Mouse (Mus musculus): ENCODE measurements around the gene Amt. TPM values are rescaled to one million over a fixed set of nuclear protein-coding genes. Genes with fewer than 3 reads are reported as not detected.

The Amt gene
- 0.82 TPM for polyA plus RNA-seq (2014; fragmentation: Illumina TruSeq; extraction: RNeasy Lipid Tissue Mini Kit (QIAGEN cat#74804); ENCODE audit: low read depth, low replicate concordance)

GRCm38 (mm10) chr9:108296453-108297355 is at the start of gene Amt:
Gene Amt (plus strand): TSS chr9:108296853.

GRCm38 (mm10) chr9:108263690-108264190 is 32.9 kb upstream of the Amt start, which contains the start of gene Dag1:
Gene Dag1 (minus strand): TSS chr9:108263958.

GRCm38 (mm10) chr9:108290016-108290750 is 6.5 kb upstream of the Amt start, which contains the start of gene Nicn1:
Gene Nicn1 (plus strand): TSS chr9:108290429.

GRCm38 (mm10) chr9:108305629-108306520 is 9.2 kb downstream of the Amt start, which contains the start of the genes Rhoa and Tcta:
Gene Rhoa (plus strand): TSS chr9:108306129.
Gene Tcta (minus strand): TSS chr9:108306160.

DNA sequence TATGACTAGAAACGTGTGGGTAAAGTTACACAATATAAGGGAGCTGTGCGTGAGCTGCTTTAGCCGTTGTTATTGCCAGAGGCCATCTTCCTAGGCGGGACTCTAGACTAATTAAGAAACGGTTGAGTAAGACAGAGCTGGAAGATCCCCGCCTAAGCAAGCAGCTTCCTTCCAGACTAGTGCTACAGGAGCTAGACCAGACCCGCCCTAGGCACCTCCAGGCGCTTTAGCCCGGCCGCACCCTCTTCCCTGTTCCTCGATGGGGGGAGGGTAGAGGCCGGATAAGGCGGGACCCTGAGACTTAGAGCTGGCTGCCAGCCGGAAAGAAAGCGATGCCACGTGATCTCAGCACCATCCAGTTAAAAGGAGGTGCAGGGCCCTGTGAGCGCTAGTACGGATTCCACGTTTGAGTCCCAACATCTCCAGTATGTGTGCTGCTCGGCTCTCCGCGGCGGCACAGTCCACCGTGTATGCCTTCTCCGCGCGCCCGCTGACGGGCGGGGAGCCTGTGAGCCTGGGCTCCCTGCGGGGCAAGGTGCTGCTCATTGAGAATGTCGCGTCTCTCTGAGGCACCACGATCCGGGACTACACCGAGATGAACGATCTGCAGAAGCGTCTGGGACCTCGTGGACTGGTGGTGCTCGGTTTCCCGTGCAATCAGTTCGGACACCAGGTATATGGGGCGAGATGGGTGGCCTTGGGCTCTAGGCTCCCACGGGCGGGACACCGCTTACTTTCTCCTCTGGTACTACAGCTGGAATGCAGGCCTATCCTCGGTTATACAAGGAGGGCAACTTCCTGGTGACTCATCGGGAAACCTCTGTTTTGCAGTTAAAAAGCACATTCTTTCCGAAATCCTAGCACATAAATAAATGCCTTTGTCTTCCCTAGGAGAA is 42.5 kb downstream of the Amt start, which contains the start of gene Gpx1:
Gene Gpx1 (plus strand): TSS at position 18 of the 896 bp plus-strand sequence.

GRCm38 (mm10) chr9:108347540-108348289 is 51.1 kb downstream of the Amt start, which contains the start of gene Usp4:
Gene Usp4 (plus strand): TSS chr9:108347853.

Other genes with a start within 250 kb of the Amt start
- 0.64 TPM for gene Gmppb, start 247.6 kb upstream of the Amt start, polyA plus RNA-seq (2014; fragmentation: Illumina TruSeq; extraction: RNeasy Lipid Tissue Mini Kit (QIAGEN cat#74804); ENCODE audit: low read depth, low replicate concordance)
- gene Amigo3, start 243.7 kb upstream of the Amt start, polyA plus RNA-seq (2014; fragmentation: Illumina TruSeq; extraction: RNeasy Lipid Tissue Mini Kit (QIAGEN cat#74804); ENCODE audit: low read depth, low replicate concordance): 0.23 TPM
- gene Mst1, start 216.4 kb upstream of the Amt start, polyA plus RNA-seq (2014; fragmentation: Illumina TruSeq; extraction: RNeasy Lipid Tissue Mini Kit (QIAGEN cat#74804); ENCODE audit: low read depth, low replicate concordance): not detected
- 0.99 TPM for gene Rnf123, start 213.5 kb upstream of the Amt start, polyA plus RNA-seq (2014; fragmentation: Illumina TruSeq; extraction: RNeasy Lipid Tissue Mini Kit (QIAGEN cat#74804); ENCODE audit: low read depth, low replicate concordance)
- gene Apeh, start 202.2 kb upstream of the Amt start, polyA plus RNA-seq (2014; fragmentation: Illumina TruSeq; extraction: RNeasy Lipid Tissue Mini Kit (QIAGEN cat#74804); ENCODE audit: low read depth, low replicate concordance): 40.2 TPM
- 0.35 TPM for gene Bsn, start 106.5 kb upstream of the Amt start, polyA plus RNA-seq (2014; fragmentation: Illumina TruSeq; extraction: RNeasy Lipid Tissue Mini Kit (QIAGEN cat#74804); ENCODE audit: low read depth, low replicate concordance)
- 56.8 TPM for gene Dag1, start 32.9 kb upstream of the Amt start, polyA plus RNA-seq (2014; fragmentation: Illumina TruSeq; extraction: RNeasy Lipid Tissue Mini Kit (QIAGEN cat#74804); ENCODE audit: low read depth, low replicate concordance)
- 27.2 TPM for gene Nicn1, start 6.4 kb upstream of the Amt start, polyA plus RNA-seq (2014; fragmentation: Illumina TruSeq; extraction: RNeasy Lipid Tissue Mini Kit (QIAGEN cat#74804); ENCODE audit: low read depth, low replicate concordance)
- 620 TPM for gene Rhoa, start 9.3 kb downstream of the Amt start, polyA plus RNA-seq (2014; fragmentation: Illumina TruSeq; extraction: RNeasy Lipid Tissue Mini Kit (QIAGEN cat#74804); ENCODE audit: low read depth, low replicate concordance)
- gene Tcta, start 9.3 kb downstream of the Amt start, polyA plus RNA-seq (2014; fragmentation: Illumina TruSeq; extraction: RNeasy Lipid Tissue Mini Kit (QIAGEN cat#74804); ENCODE audit: low read depth, low replicate concordance): 17.1 TPM
- gene Gpx1, start 42.0 kb downstream of the Amt start, polyA plus RNA-seq (2014; fragmentation: Illumina TruSeq; extraction: RNeasy Lipid Tissue Mini Kit (QIAGEN cat#74804); ENCODE audit: low read depth, low replicate concordance): 21.4 TPM
- 66.7 TPM for gene Usp4, start 51.0 kb downstream of the Amt start, polyA plus RNA-seq (2014; fragmentation: Illumina TruSeq; extraction: RNeasy Lipid Tissue Mini Kit (QIAGEN cat#74804); ENCODE audit: low read depth, low replicate concordance)
- gene 1700102P08Rik, start 96.0 kb downstream of the Amt start, polyA plus RNA-seq (2014; fragmentation: Illumina TruSeq; extraction: RNeasy Lipid Tissue Mini Kit (QIAGEN cat#74804); ENCODE audit: low read depth, low replicate concordance): 1.2 TPM
- not detected for gene Ccdc36, start 131.6 kb downstream of the Amt start, polyA plus RNA-seq (2014; fragmentation: Illumina TruSeq; extraction: RNeasy Lipid Tissue Mini Kit (QIAGEN cat#74804); ENCODE audit: low read depth, low replicate concordance)
- not detected for gene BC048562, start 139.6 kb downstream of the Amt start, polyA plus RNA-seq (2014; fragmentation: Illumina TruSeq; extraction: RNeasy Lipid Tissue Mini Kit (QIAGEN cat#74804); ENCODE audit: low read depth, low replicate concordance)
- 6.2 TPM for gene Ccdc71, start 163.7 kb downstream of the Amt start, polyA plus RNA-seq (2014; fragmentation: Illumina TruSeq; extraction: RNeasy Lipid Tissue Mini Kit (QIAGEN cat#74804); ENCODE audit: low read depth, low replicate concordance)
- gene Klhdc8b, start 164.7 kb downstream of the Amt start, polyA plus RNA-seq (2014; fragmentation: Illumina TruSeq; extraction: RNeasy Lipid Tissue Mini Kit (QIAGEN cat#74804); ENCODE audit: low read depth, low replicate concordance): 1.5 TPM
- gene Lamb2, start 182.9 kb downstream of the Amt start, polyA plus RNA-seq (2014; fragmentation: Illumina TruSeq; extraction: RNeasy Lipid Tissue Mini Kit (QIAGEN cat#74804); ENCODE audit: low read depth, low replicate concordance): 6.8 TPM
- gene Usp19, start 193.7 kb downstream of the Amt start, polyA plus RNA-seq (2014; fragmentation: Illumina TruSeq; extraction: RNeasy Lipid Tissue Mini Kit (QIAGEN cat#74804); ENCODE audit: low read depth, low replicate concordance): 18.4 TPM
- 95.6 TPM for gene Qars, start 210.9 kb downstream of the Amt start, polyA plus RNA-seq (2014; fragmentation: Illumina TruSeq; extraction: RNeasy Lipid Tissue Mini Kit (QIAGEN cat#74804); ENCODE audit: low read depth, low replicate concordance)
- 57.8 TPM for gene Qrich1, start 220.0 kb downstream of the Amt start, polyA plus RNA-seq (2014; fragmentation: Illumina TruSeq; extraction: RNeasy Lipid Tissue Mini Kit (QIAGEN cat#74804); ENCODE audit: low read depth, low replicate concordance)